Mouse (Mus musculus) small intestine, adult 2 months (tissue): ENCODE data around the gene Gm28305.

Experiments used
- CTCF ChIP-seq: fragments of 200-500 bp; IDR thresholded peaks from 2 replicates; pipeline ENCODE4 v1.5.1; 2012; ENCODE audit warnings: low read depth, mild to moderate bottlenecking, control low read depth, inconsistent platforms, low read length, moderate library complexity, mixed read lengths; ENCODE audit not compliant: insufficient replicate concordance, insufficient read length; ENCODE audit errors: extremely low read depth
- POLR2A ChIP-seq: fragments of 200-500 bp; IDR thresholded peaks from 2 replicates; pipeline ENCODE4 v1.6.1; 2012; ENCODE audit warnings: low read depth, mild to moderate bottlenecking, control low read depth, inconsistent platforms, low read length, moderate library complexity

GRCm38 (mm10) chr9:104099060-104099459 lies 58.6 kb downstream of the Gm28305 start:
- TF ChIP-seq CTCF: no peak
- no peak for TF ChIP-seq POLR2A
